Mouse (Mus musculus): ENCODE results near the gene Tenm4. TPM values are rescaled to one million over a fixed set of nuclear protein-coding genes. Genes with fewer than 3 reads are reported as not detected.

Tenm4 gene
- 1 to 10 TPM in 1 of 2 experiments, under 1 TPM in 1; 0.27 to 5.1 TPM for polyA plus RNA-seq (2017; shearing (Covaris generic))

GRCm38 (mm10) chr7:96170924-96171595 is at the start of gene Tenm4:
Gene Tenm4 (plus strand): TSS chr7:96171246.

DNA sequence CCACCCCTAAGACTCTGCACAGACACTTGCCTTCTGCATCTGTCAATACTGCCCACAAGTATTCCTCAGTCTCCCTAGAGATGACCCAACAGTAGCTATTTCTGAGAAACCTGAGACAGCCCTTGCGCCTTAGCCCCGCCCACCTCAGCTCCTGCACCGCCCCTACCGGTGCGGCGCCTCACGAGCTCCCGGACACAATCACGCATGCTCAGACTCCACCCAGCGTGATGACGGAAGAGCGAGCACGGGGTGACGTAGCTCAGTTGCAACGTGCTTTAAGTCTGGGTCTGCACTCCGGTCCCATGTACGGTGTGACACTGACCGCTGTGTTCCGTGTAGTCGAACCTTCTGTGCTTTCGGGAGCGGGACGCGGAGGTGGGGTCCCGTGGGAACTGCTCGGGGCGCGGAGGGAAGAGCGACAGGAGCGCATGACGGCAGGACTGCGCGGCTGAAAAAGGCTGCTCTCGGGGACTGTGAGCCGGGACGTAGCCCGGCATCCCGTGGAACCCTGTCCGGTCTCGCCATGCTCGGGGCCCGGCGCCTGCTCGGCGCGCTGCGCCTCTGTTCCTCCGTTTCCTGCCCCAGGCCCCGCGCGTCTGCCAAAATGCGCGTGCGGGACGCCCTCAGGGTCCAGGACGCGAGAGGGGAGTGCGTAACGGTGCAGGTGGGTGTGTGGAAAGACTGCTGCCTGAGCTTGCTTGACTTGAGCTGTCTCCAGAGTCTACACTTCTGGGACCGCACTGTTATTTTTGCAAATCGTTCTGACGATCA is 780.4 kb downstream of the Tenm4 start, which contains the start of gene Nars2:
TSS of gene Nars2 (plus strand) at position 225 of the 771 bp plus-strand sequence.

